Mouse (Mus musculus) brain, embryonic 14.5 days (tissue): ENCODE data around the gene Necab2.

ENCODE experiments used
- CTCF ChIP-seq: fragments of 200-500 bp; IDR thresholded peaks from 2 replicates; pipeline ENCODE4 v1.5.1; 2012; ENCODE audit warnings: inconsistent platforms, mild to moderate bottlenecking, moderate library complexity, borderline replicate concordance; ENCODE audit not compliant: insufficient read depth, insufficient read length; ENCODE audit errors: extremely low read depth
- POLR2A ChIP-seq: fragments of 200-500 bp; IDR thresholded peaks from 2 replicates; pipeline ENCODE4 v1.6.1; 2012; ENCODE audit warnings: mild to moderate bottlenecking, inconsistent platforms, borderline replicate concordance; ENCODE audit not compliant: poor library complexity, insufficient read depth, insufficient read length, severe bottlenecking; ENCODE audit errors: extremely low read depth

- TF ChIP-seq POLR2A (no peak), CTCF (no peak)
These were observed 5.6 kb upstream of the Necab2 start for GRCm38 (mm10) chr8:119440952-119441270.
